Mouse (Mus musculus): ENCODE data around the gene Gapt. TPM values are rescaled to one million over a fixed set of nuclear protein-coding genes. Genes with fewer than 3 reads are reported as not detected.

Gene Gapt
- total RNA-seq, 2 experiments from 2014 or later: 0.12 to 0.31 TPM

DNA sequence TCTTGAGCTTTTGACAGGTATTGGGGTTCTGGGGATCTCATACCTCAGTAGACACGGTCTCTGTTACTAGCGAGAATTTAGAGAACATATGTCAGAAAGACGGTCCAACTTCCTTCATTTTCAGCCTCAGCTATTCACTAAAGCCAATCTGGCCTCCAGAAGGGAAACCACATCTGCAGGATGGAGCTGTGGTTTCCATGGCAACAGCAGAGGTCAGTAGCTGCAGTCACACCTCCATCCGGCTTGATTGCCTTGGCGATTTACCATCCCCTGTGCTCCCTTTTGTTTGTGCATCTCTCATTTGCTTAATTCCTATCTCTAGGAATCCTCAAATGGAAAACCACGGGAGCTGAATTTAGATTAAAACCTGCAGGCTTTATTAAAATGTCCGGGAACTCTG is 10.3 kb downstream of the Gapt start:
- no peak for DNase-seq

DNA sequence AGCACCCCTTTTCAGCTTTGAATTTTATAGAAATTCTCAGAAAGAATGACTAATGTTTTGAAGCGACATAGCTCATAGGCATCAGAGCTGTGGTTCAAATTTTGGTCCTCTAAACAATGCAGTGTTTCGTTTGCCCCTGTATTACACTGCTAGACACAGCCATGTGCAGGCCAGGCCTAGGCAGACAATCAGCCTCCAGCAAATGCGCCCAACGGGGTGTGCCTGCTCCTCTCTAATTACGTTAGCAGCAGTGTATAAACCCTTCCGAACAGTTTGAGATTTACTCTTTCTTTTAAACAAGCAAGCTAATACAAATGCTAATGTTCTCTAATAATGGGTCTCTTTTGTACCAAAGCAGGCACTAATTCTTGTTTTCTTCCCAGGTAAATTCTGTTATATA is 14.4 kb downstream of the Gapt start:
- no peak for DNase-seq

DNA sequence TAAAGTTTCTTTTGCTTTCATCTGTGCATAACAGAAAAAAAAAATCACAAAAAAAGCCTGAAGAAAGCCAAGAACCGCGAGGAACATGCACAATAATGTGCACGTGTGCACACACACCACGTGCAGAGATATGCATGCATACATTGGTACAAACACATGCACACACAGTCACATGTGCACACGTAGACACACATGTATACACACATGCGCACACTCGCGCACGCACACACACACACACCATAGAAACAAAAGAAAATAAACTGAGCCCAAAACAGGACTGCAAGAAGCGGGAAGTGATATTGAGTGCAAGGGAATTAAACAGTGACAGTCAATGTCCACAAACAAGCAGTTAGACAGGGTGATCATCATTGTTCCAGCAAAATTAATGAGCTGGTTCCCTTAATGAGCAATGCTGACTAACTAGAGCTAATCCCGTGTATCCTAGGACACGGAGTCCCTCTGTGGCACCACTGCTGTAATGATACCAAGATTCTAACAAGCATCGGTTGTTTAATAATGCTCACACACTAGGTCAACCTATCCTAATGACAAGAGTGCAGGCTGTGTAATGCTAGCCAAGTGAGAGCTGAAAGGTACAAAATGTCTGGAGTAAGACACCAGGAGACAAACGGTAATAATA is 23.9 kb downstream of the Gapt start:
- no peak for DNase-seq

DNA sequence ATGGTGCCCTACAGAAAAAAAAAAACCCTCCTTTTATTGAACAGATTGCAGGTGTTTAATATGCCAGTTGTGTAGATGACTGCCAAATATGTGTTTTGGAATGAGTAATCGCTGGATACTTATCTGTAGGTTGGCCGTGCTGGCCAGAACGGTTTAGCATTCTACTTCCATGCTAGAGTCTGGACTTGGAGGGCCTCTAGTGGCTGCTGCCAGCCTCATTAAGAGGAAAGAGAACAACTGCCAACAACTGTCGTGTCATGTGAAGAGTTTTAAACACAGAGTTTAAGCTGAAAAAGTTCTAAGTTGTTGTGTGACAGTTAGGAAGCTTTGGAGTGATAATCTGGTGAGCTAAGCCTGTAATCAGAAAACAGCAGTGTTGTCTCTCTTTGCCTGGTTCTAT is 38.3 kb downstream of the Gapt start:
- DNase-seq: peak; percentile 1 to 12

DNA sequence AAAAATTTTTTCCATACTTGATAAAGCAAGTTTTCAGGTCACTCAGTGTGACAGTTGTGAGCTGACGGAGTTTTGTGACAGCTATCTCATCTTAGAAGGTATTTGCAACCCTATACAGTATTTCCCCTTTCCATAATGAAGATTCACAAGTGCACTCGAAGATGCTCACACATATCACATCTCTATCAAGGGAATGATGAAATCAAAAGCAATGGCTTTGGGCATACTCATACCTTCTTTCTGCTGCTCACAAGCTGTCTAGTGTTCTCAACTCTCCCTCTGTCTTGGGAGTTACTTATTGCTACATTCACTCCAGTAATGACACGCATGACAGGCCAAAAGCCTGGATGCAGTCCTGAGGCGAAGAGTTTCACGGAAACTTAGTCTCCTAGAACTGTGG is 49.8 kb downstream of the Gapt start:
- DNase-seq: no peak

Other genes with a start within 250 kb of the Gapt start
- under 1 TPM in 1 of 2 experiments, not detected in 1; 0.02 TPM for gene Rab3c, start 76.2 kb downstream of the Gapt start, total RNA-seq (2021)
- 10 to 100 TPM; 10.7 to 14.1 TPM for gene Plk2, start 37.8 kb upstream of the Gapt start, total RNA-seq (2021)